Mouse (Mus musculus) bone marrow, adult 2 months (tissue): ENCODE data around the gene Dnajc30.

Experiments
- CTCF ChIP-seq: fragments of 200-500 bp; IDR thresholded peaks from 2 replicates; pipeline ENCODE4 v1.5.1; 2011; ENCODE audit warnings: low read length, control low read depth; ENCODE audit not compliant: control insufficient read depth, insufficient read depth
- POLR2A ChIP-seq: fragments of 200-500 bp; IDR thresholded peaks from 2 replicates; pipeline ENCODE4 v1.6.1; 2011; ENCODE audit warnings: low read depth, mild to moderate bottlenecking, control low read depth, low read length, borderline replicate concordance; ENCODE audit not compliant: control insufficient read depth

DNA sequence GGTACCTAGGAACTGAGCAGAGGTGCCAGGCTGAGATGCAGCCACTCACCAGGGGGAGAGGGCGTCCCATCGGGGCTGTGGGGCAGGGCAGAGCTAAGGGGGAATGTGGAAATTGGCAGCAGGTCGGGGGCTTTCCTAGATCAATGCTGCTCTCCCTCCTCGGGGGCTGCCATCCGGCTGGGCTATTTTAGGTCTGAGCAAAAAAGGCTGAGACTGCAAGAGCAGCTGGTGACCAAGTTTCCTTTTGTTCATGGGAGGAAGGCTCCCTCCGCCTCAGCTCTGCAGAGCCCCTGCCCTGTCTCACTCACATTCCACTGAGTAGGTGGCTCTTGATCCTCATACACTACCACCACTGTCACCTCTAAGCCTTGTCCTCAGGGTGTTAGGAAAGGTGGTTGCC lies 23.9 kb upstream of the Dnajc30 start:
- TF ChIP-seq POLR2A (no peak), CTCF (no peak)
